Mouse (Mus musculus) large intestine, adult 2 months (tissue): Measurements from ENCODE around the gene Mkrn2. TPM values are rescaled to one million over a fixed set of nuclear protein-coding genes. Genes with fewer than 3 reads are reported as not detected.

ENCODE experiments used
- polyA plus RNA-seq: library from polyadenylated mRNA; depleted of rRNA; stranded (reverse); fragments of >200 nt; gene quantifications from 2 replicates; pipeline ENCODE4 v1.2.3, GENCODE M21; 2012; rRNA removed

Mkrn2 gene
- polyA plus RNA-seq, 1 experiment: 35.6 TPM

Other genes starting within 250 kb of the Mkrn2 start
- gene Pparg, start 241.0 kb upstream of the Mkrn2 start, polyA plus RNA-seq: 5.3 TPM in 2 replicates
- 3.8 and 4.1 TPM in 2 replicates for gene Tsen2, start 57.2 kb upstream of the Mkrn2 start, polyA plus RNA-seq
- gene Mkrn2os, start 9.3 kb upstream of the Mkrn2 start, polyA plus RNA-seq: 116 and 141 TPM in 2 replicates
- 99.1 and 126 TPM in 2 replicates for gene Raf1, start 74.7 kb downstream of the Mkrn2 start, polyA plus RNA-seq
- 0.22 and 0.37 TPM in 2 replicates for gene Tmem40, start 160.5 kb downstream of the Mkrn2 start, polyA plus RNA-seq
- 2.9 and 3.4 TPM in 2 replicates for gene Cand2, start 172.6 kb downstream of the Mkrn2 start, polyA plus RNA-seq
- 880 and 963 TPM in 2 replicates for gene Rpl32, start 206.8 kb downstream of the Mkrn2 start, polyA plus RNA-seq
- 0.04 and 0.12 TPM in 2 replicates for gene Efcab12, start 236.5 kb downstream of the Mkrn2 start, polyA plus RNA-seq